Mouse (Mus musculus) heart, postnatal 0 days (tissue): ENCODE results near the gene Coq3. TPM values are rescaled to one million over a fixed set of nuclear protein-coding genes. Genes with fewer than 3 reads are reported as not detected.
A peak's percentile ranks its signal among the peaks of the same experiment; 100 is the strongest.

ENCODE experiments used
- ATAC-seq: fragments of 200-750 bp; cut with Nextera tagmentation; 2 replicates; pipeline ENCODE4 v1.8.0; 2017; ENCODE audit warnings: low read depth, moderate number of reproducible peaks, moderate library complexity; ENCODE audit not compliant: insufficient read depth
- DNase-seq: peaks from one replicate; pipeline ENCODE4 v3.0.0-alpha.2; 2016; ENCODE audit warnings: low spot score
- H3K27ac ChIP-seq: fragments of 300-500 bp; sonication (generic); 2 replicates; pipeline ENCODE4 v1.5.1; 2014; ENCODE audit warnings: low read depth, mild to moderate bottlenecking
- H3K27me3 ChIP-seq: fragments of 300-500 bp; sonication (generic); 2 replicates; pipeline ENCODE4 v1.6.1; 2014; ENCODE audit warnings: low read length, mixed read lengths; ENCODE audit not compliant: control insufficient read depth, insufficient read depth
- H3K36me3 ChIP-seq: fragments of 300-500 bp; sonication (generic); replicated peaks from 2 replicates; pipeline ENCODE4 v1.6.1; 2014; ENCODE audit warnings: low read length, mixed read lengths; ENCODE audit not compliant: control insufficient read depth, insufficient read depth
- H3K4me1 ChIP-seq: fragments of 300-500 bp; sonication (generic); 2 replicates; pipeline ENCODE4 v1.6.1; 2014; ENCODE audit warnings: antibody characterized with exemption; ENCODE audit not compliant: control insufficient read depth, insufficient read depth
- H3K4me2 ChIP-seq: fragments of 300-500 bp; sonication (generic); 2 replicates; pipeline ENCODE4 v1.6.1; 2014; ENCODE audit warnings: low read depth, mild to moderate bottlenecking, low read length, moderate library complexity
- H3K4me3 ChIP-seq: fragments of 300-500 bp; sonication (generic); 2 replicates; pipeline ENCODE4 v1.5.1; 2014; ENCODE audit warnings: low read depth, low read length
- H3K9ac ChIP-seq: fragments of 300-500 bp; sonication (generic); replicated peaks from 2 replicates; pipeline ENCODE4 v1.6.1; 2014; ENCODE audit warnings: low read depth, low read length, mixed read lengths
- H3K9me3 ChIP-seq: fragments of 300-500 bp; sonication (generic); replicated peaks from 2 replicates; pipeline ENCODE4 v1.6.1; 2016; ENCODE audit warnings: low read length; ENCODE audit not compliant: control insufficient read depth
- CTCF ChIP-seq: IDR thresholded peaks from 2 replicates; pipeline ENCODE4 v1.5.1; 2016; ENCODE audit warnings: antibody characterized with exemption, control low read depth, low read depth
- EP300 ChIP-seq: IDR thresholded peaks from 2 replicates; pipeline ENCODE4 v1.6.1; 2016; ENCODE audit warnings: antibody characterized with exemption, low read depth
- WGBS: fragments of 180-500 bp; shearing (Covaris S2); extraction: QIAGEN DNeasy Blood & Tissue Kit; methylation state at CpG from one replicate; pipeline ENCODE4 v1.1.7; 2014; 5-methylcytosine and 5-hydroxymethylcytosine counted together
- polyA plus RNA-seq: library from polyadenylated mRNA; unstranded; fragments of >200 nt; fragmentation: Nextera tagmentation; extraction: Ambion mirVana; gene quantifications from 2 replicates; pipeline ENCODE4 v1.2.1, GENCODE M21; 2015
- total RNA-seq: library from RNA; depleted of rRNA; stranded (reverse); fragments of >200 nt; gene quantifications from 2 replicates; pipeline ENCODE4 v1.2.3, GENCODE M21; 2014; ENCODE audit warnings: low replicate concordance; rRNA removed

The Coq3 gene
- total and polyA plus RNA-seq, 2 experiments from 2014 or later, result 23.3 to 40.0 TPM

GRCm38 (mm10) chr4:21951444-21951843 is 72.0 kb downstream of the Coq3 start:
- Histone ChIP-seq H3K27me3 (no peaks in the 10 kb centered on the region), H3K9me3 (no peaks in the 10 kb centered on the region), H3K9ac (no peak overlapping the region), H3K4me2 (no peak overlapping the region), H3K4me3 (no peak overlapping the region), H3K4me1 (no peaks in the 10 kb centered on the region), H3K36me3 (no peaks in the 10 kb centered on the region), H3K27ac (no peak overlapping the region)
- DNase-seq (peak; percentile 22), ATAC-seq (no peak)
- peak; percentile 59 for TF ChIP-seq CTCF
- TF ChIP-seq EP300, result no peak
- 32% methylated on average over 6 of the region's 6 CpGs for WGBS

- no peak overlapping the region for H3K9ac ChIP-seq
- WGBS, result 24% methylated on average over 2 of the region's 2 CpGs
- DNase-seq, result no peak
Observed at GRCm38 (mm10) chr4:21952255-21952654, 72.8 kb downstream of the Coq3 start.

GRCm38 (mm10) chr4:21957570-21958321 is 78.3 kb downstream of the Coq3 start:
- H3K9me3 ChIP-seq, result no peaks in the 10 kb centered on the region
- DNase-seq, result peak; percentile 20
- no peaks in the 10 kb centered on the region for H3K36me3 ChIP-seq
- no peak overlapping the region for H3K9ac ChIP-seq
- 62% methylated on average over 7 of the region's 7 CpGs for WGBS
- H3K4me1 ChIP-seq, result no peaks in the 10 kb centered on the region
- no peak overlapping the region for H3K4me3 ChIP-seq
- ATAC-seq, result 0 out of 2 replicates have a peak, but pooled peaks have one; percentile 53
- no peaks in the 10 kb centered on the region for H3K27me3 ChIP-seq
- TF ChIP-seq EP300, result no peak
- TF ChIP-seq CTCF, result peak; percentile 59
- no peak overlapping the region for H3K27ac ChIP-seq
- H3K4me2 ChIP-seq, result no peak overlapping the region

More at GRCm38 (mm10) chr4:21952255-21952654, 72.8 kb downstream of the Coq3 start:
- no peak for TF ChIP-seq EP300
- TF ChIP-seq CTCF, result no peak
- no peak for ATAC-seq
- no peaks in the 10 kb centered on the region for H3K4me1 ChIP-seq
- no peak overlapping the region for H3K4me2 ChIP-seq
- H3K9me3 ChIP-seq, result no peaks in the 10 kb centered on the region
- no peak overlapping the region for H3K4me3 ChIP-seq
- no peaks in the 10 kb centered on the region for H3K36me3 ChIP-seq
- H3K27ac ChIP-seq, result no peak overlapping the region
- H3K27me3 ChIP-seq, result no peaks in the 10 kb centered on the region

Other genes with a start within 250 kb of the Coq3 start
- gene Prdm13, start 193.7 kb upstream of the Coq3 start, total RNA-seq, result not detected in 2 replicates
- not detected in 2 replicates for gene Prdm13, start 193.7 kb upstream of the Coq3 start, polyA plus RNA-seq
- 12.0 and 26.6 TPM in 2 replicates for gene Ccnc, start 152.0 kb upstream of the Coq3 start, total RNA-seq
- gene Ccnc, start 152.0 kb upstream of the Coq3 start, polyA plus RNA-seq, result 20.1 and 21.4 TPM in 2 replicates
- gene Usp45, start 112.5 kb upstream of the Coq3 start, total RNA-seq, result 7.6 and 12.6 TPM in 2 replicates
- 3.6 and 4.6 TPM in 2 replicates for gene Usp45, start 112.5 kb upstream of the Coq3 start, polyA plus RNA-seq
- gene Tstd3, start 112.5 kb upstream of the Coq3 start, total RNA-seq, result 9.9 and 16.5 TPM in 2 replicates
- gene Tstd3, start 112.5 kb upstream of the Coq3 start, polyA plus RNA-seq, result 23.5 and 25.2 TPM in 2 replicates
- gene Pnisr, start 32.1 kb upstream of the Coq3 start, total RNA-seq, result 67.4 and 112 TPM in 2 replicates
- gene Pnisr, start 32.1 kb upstream of the Coq3 start, polyA plus RNA-seq, result 47.0 and 48.7 TPM in 2 replicates
- gene Faxc, start 51.7 kb downstream of the Coq3 start, total RNA-seq, result 1.8 and 2.4 TPM in 2 replicates
- gene Faxc, start 51.7 kb downstream of the Coq3 start, polyA plus RNA-seq, result 0.40 and 0.43 TPM in 2 replicates